Mouse (Mus musculus) kidney, adult 10 weeks (tissue): ENCODE measurements around the gene Arl3. TPM values are rescaled to one million over a fixed set of nuclear protein-coding genes. Genes with fewer than 3 reads are reported as not detected.

ENCODE experiments used
- polyA plus RNA-seq: library from polyadenylated mRNA; stranded (reverse); fragments of 350-450 nt; fragmentation: Illumina TruSeq; extraction: RNeasy Lipid Tissue Mini Kit (QIAGEN cat#74804); gene quantifications from one replicate; pipeline ENCODE4 v1.2.3, GENCODE M21; 2014; ENCODE audit warnings: low read depth, low replicate concordance

Gene Arl3
- polyA plus RNA-seq: 109 TPM

GRCm38 (mm10) chr19:46572951-46573937 lies at the start of gene Arl3, which contains the start of gene Sfxn2:
TSS of gene Arl3 (minus strand) at chr19:46573198.
TSS of gene Sfxn2 (plus strand) at chr19:46573365.

DNA sequence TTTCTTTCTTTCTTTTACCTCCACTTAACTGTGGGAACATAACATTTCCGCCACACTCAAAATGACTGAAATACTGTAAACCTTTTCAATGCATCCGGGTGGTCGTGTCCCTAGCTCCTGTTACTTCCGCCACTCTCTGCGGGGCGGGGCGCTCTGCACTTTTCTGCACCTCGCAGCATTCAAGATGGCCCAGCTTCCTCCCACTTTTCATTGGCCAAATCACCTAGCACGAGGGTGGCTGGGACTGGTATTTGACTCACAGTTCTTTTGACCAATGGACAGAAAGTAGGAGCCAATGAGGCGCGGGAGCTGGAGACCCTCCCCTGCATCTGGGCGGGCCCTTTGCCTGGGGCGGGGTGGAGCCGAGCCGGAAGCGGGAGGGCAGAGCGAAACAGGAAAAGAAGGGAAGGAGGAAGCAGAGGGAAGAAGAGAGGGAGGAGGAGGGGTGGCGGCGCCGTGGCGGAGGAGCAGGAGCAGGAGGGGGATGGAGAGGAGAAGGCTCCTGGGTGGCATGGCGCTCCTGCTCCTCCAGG lies 25.8 kb upstream of the Arl3 start, which contains the start of gene Wbp1l:
TSS of gene Wbp1l (plus strand) at position 365 of the 533 bp plus-strand sequence.

DNA sequence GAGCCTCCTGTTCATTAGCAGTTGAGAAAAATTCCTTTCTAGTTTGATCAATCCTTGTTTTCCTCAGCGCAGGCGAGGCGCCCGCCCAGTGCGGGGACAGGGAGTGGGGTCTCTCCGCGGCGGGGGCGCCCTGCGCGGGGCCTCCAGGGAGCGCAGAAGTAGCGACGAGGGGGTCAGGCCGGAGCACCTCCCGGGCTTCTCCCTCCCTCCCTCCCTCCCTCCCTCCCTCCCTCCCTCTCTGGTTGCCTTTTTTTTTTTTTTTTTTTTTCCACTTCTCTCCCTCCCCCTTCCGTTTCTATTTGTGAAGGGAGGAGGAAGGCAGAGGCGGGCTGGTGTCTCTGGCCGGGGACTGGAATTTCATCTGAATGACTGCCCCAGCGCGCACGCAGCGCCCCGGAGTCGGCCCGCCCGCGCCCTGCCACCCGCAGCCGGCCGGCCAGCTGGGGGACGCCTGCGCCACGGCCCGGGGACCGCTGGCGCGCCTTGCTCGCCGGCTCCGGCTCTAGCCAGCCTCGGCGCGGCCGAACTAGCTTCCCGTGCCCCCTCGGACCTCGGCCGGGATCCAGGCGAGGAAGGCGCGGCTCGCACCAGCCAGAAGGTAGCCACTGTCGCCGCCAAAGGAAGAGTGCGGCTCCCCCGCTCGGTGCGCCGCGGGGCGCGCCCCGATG lies 71.5 kb downstream of the Arl3 start, which contains the start of gene Trim8:
TSS of gene Trim8 (plus strand) at position 302 of the 668 bp plus-strand sequence.

Other genes starting within 250 kb of the Arl3 start
- gene Psd, start 246.0 kb downstream of the Arl3 start, polyA plus RNA-seq: 0.32 TPM
- 0.32 TPM for gene Fbxl15, start 245.0 kb downstream of the Arl3 start, polyA plus RNA-seq
- gene Cuedc2, start 234.5 kb downstream of the Arl3 start, polyA plus RNA-seq: 3.5 TPM
- gene Mfsd13a, start 232.1 kb downstream of the Arl3 start, polyA plus RNA-seq: 0.44 TPM
- gene 2310034G01Rik, start 222.9 kb downstream of the Arl3 start, polyA plus RNA-seq: 0.89 TPM
- 35.0 TPM for gene Actr1a, start 177.4 kb downstream of the Arl3 start, polyA plus RNA-seq
- gene Sufu, start 176.3 kb downstream of the Arl3 start, polyA plus RNA-seq: 8.0 TPM
- 6.5 TPM for gene Trim8, start 71.5 kb downstream of the Arl3 start, polyA plus RNA-seq
- 49.5 TPM for gene Sfxn2, start 167 bp upstream of the Arl3 start, polyA plus RNA-seq
- 10.1 TPM for gene Wbp1l, start 25.9 kb upstream of the Arl3 start, polyA plus RNA-seq
- not detected for gene Cyp17a1, start 100.0 kb upstream of the Arl3 start, polyA plus RNA-seq
- gene Borcs7, start 116.7 kb upstream of the Arl3 start, polyA plus RNA-seq: 14.7 TPM
- gene As3mt, start 134.3 kb upstream of the Arl3 start, polyA plus RNA-seq: 45.8 TPM
- 9.9 TPM for gene Cnnm2, start 188.4 kb upstream of the Arl3 start, polyA plus RNA-seq